Mouse (Mus musculus): Measurements from ENCODE around the gene Lrrc61.

DNA sequence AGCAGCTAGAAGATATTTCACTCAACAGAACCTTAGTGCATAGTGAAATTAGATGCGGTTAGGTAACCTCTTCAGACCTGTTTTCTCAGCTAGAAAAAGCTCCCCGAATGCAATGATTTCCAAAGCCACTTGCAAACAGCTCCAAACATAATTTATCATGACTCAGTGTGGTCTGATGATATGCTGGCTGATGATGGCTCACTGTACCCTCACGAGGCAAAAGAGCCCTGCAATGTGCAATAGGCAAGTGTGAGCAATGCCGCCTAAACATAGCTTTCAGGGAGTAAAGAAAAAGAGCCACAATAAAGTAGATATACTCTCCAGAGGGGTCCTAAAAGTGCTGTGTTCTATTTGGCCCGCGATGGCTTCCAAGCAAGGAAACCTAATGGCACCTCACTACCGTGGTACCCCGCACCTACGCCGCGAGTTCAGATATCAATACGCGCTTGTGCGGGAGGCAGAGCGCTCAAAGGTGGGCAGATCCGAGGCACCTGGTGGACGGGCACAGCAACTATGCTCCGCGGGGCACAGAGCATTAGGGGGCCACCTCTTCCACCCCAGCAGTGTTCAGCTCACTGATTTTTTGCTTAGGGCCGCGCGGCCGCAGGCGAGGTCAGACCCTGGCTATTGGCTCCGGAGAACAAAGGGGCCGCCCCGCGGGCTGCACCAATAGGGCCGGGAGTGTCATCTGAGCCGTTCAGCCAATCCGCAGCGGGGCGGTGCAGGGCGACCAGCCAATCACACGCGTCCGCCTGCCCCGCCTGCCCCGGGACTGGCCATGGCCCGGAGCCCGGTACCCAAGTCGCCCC lies 46.9 kb downstream of the Lrrc61 start, which contains the start of gene Zfp775:
- TF ChIP-seq CTCF (IDR thresholded peaks at IDR 0.05; ENCODE audit: control insufficient read depth, insufficient read depth, insufficient replicate concordance, low read depth, low read length), result no peak
- peak; percentile 35 for TF ChIP-seq POLR2A (IDR thresholded peaks at IDR 0.05; ENCODE audit: control insufficient read depth, low read depth, low read length)
